Mouse (Mus musculus) heart, postnatal 10 days (tissue): ENCODE results near the gene Rimkla. TPM values are rescaled to one million over a fixed set of nuclear protein-coding genes. Genes with fewer than 3 reads are reported as not detected.
A peak's percentile ranks its signal among the peaks of the same experiment; 100 is the strongest.
"Not testable (repeated sequence)": the region's sequence is repeated elsewhere in the genome, so short reads cannot be mapped to it uniquely, and the experiment has no call there.

Experiments used
- DNase-seq, 2 experiments: peaks; one replicate each; pipeline ENCODE4 v3.0.0; 2021
- intact Hi-C: fragments of 180-260 bp; cut with DNase I; formaldehyde crosslinking; loops from one replicate; pipeline ENCODE4 v1.15.1; 2025
- total RNA-seq, 2 experiments: library from RNA; stranded (reverse); gene quantifications; 2 replicates each; pipeline ENCODE4 v1.2.3; 2021

The Rimkla gene
- total RNA-seq: 1 to 10 TPM; 1.3 to 1.5 TPM

DNA sequence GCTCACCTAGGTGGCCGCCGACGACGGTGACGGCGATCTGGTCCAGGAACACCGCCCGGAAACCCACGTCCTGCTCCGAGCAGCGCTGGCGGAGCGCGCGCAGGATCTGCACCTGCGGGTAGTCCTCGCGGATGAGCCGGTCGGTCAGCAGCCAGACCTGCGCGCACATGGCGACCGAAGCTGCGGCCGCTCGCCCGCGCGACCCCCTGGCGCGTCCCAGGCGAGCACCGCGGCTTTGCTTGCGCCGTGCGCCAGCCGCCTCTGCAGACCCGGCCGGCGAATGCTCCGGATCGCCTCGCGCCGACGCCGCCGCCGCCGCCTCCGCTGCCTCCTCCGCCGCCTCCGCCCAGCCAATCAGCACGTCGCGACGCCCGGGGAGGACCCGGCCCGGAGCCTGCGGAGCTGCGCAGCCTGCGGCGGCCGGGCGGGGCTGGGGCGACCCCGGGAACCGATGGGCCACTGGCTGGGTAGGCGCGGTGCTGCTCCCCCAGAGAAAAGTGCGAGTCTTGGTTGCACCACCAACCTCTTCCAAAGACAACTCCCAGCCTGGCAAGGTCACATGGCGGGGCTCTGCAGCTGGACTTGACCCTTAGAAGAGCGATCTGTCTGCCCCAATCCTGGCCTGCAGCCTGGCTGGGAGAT lies at the start of gene Rimkla:
TSS of gene Rimkla (minus strand) at position 338 of the 642 bp plus-strand sequence.
- intact Hi-C loops: no loop called here
- DNase-seq: peak; percentile 72 to 77

DNA sequence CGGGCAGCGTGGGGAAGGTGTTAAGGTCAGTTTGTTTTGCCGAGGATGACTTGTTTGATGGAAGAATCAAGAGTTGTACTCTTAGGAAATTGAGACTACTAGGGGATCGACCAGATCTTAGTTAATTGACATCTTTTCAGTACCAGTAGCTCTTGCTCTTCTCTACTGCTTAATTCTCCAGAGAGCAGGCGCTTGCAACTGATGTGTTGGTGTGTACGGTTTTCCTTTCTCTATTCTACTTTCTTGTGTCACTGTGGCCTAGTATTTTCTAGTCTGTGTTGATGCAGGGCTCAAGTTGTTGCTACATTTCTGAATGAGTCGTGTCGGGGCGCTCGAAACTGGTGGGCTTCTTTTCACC lies 48.1 kb upstream of the Rimkla start:
- intact Hi-C loops: no loop called here
- DNase-seq: no peak

DNA sequence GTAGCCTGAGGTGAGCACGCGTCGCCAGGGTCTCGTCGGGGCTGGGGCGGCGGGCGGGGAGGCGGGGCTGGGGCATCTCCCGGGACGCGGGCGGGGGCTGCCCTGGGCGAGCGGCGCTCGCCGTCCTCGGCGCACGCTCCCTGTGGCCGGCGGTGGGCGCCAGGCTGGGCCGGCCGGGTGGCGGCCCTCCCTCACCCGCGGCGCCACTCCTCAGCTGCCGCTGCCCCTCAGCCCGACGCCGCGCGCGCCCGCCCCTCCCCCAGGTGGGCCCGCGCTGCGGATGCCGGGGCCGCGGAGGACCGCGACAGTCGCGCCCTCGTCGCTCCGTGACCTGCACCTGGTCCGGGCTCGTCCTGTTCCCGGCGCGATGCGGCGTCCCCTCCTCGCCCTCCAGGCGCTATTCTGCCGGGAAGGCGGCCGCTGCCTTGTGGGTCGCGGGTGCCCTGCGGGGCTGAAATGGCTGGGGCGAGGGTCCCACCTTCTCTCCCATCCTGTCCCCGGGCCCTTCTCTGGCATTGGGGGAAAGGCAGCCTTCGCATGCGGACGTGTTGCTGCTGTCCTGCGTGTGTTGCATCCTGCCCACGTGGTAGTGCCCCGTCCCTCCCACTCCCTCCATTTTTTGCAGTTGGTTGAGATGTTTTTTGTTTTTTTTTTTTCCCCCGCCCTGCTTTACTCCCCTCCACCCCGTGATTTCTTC lies 47.6 kb upstream of the Rimkla start:
- intact Hi-C loops: loop anchor here (2.0 to 5.0 kb wide), 3 partner anchors 87 to 293 kb away; no protein-coding TSS in a partner anchor
- peak; percentile 56 to 61 for DNase-seq

DNA sequence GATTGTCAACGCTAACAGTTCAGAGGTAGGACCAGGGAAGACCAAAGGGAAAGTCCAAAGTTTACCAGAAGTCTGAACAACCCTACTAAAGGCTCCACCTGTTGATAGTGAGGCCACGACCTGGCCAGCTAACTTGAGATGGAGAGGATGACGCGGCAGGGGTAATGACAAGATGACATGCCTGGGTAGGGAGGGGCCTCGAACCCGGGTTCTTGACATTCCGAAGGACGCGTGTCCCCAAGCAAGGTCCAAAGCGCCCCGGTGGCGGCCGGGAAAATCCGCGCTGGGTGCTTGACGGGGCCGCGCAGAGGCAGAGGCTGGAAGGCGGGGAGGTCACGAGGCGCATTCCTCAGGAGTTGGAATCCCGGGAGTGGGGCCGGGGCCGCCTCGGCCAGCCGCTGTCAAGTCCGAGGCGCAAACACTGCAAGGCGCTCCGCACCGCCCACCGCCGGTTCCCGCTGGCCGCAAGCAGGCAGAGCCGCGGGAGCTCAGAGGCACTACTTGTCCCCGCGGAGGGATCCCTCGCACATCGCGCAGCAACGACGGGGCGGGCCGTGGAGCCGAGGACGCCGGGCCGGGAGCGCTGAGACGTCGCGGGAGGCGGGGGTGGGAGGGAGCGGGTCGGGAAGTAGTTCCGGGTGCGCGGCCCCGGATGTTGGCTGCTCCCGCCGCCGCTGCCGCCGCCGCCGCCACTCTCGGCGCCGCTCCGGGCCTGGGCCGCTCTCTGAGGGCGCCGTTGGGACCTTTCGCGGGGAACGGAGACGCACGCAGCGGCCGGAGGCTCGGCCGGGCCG lies 46.8 kb upstream of the Rimkla start, which contains the start of gene Frg2f1:
TSS of gene Frg2f1 (minus strand) at position 499 of the 794 bp plus-strand sequence.
- intact Hi-C loops: loop anchor here (2.0 to 5.0 kb wide), 3 partner anchors 88 to 292 kb away; no protein-coding TSS in a partner anchor
- peak; percentile 96 for DNase-seq

DNA sequence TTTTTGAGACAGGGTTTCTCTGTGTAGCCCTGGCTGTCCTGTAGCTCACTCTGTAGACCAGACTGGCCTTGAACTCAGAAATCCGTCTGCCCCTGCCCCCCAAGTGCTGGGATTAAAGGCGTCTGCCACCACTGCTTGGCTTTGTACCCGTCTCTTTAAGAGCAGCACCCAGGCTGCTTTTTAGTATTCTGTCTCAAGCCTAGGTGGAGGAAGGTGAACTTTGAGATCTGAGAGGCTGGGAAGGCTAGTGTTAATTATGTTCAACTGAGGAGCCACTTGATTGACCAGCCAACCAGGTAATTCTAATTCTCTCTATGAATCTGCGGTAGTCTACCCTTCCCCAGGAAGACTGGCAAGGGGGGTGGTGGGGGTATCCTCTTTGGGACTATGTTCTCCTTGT lies 45.0 kb upstream of the Rimkla start:
- intact Hi-C loops: loop anchor here (5.0 kb wide), 2 partner anchors 110 to 290 kb away; no protein-coding TSS in a partner anchor
- DNase-seq: no peak

DNA sequence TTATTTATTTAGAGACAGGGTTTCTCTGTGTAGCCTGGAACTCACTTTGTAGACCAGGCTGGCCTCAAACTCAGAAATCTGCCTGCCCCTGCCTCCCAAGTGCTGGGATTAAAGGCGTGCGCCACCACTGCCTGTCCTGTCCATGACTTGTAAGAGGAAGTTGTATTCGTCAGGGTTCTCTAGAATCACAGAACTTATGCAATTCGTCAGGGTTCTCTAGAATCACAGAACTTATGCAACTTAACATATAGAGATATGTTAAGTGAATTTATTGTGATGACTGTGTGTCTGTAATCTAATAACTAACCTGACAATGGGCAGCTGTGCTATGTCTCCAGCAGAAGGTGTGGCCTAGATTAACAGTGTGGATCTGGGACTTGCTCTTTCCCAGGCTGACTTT lies 44.2 kb upstream of the Rimkla start, which contains the start of gene Foxj3:
TSS of gene Foxj3 (plus strand) at position 390 of the 400 bp plus-strand sequence.
- intact Hi-C loops: loop anchor here (5.0 kb wide), 2 partner anchors 109 to 289 kb away; no protein-coding TSS in a partner anchor

DNA sequence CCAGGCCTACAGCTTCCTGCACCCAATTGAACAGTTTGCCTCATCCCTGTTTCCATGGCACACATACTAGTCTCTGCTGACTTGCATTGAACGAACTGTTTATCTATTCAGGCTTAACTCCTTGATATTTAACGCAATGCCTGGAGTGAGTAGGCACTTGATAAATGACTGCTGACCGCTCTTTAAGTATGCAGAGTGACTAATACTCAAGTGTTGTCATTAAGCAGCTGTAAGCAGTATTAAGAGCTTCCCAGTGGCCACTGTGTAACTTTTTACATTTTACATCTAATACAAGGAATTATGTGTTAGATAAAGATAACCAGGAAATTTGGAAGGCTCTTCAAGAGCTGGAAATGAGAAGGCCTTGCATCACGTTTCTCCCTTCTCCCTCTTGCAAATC lies 42.7 kb upstream of the Rimkla start:
- no peak for DNase-seq
- intact Hi-C loops: loop anchor here (5.0 kb wide), 2 partner anchors 108 to 288 kb away; no protein-coding TSS in a partner anchor

More for the DNA sequence above, 44.2 kb upstream of the Rimkla start, which contains the start of gene Foxj3:
- not testable (repeated sequence) for DNase-seq

DNA sequence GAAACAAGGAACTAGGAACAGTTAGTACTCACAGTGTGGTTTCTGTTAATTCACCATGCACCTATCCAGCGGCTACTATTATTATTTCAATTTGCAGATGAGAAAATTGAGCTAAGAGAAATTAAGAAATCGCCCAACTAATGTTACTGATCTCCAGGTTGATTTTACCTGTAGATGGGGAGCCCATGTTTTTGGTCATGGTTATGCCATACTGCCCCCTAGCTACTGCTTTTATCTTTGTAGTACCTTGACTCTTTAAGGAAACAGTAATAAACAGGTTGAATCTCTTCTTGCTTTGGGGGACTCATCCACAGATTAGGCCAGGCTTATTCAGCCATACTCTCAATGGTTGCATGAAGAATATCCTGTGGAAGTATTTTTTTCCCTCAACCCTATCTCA lies 39.4 kb upstream of the Rimkla start:
- DNase-seq: no peak
- intact Hi-C loops: no loop called here

DNA sequence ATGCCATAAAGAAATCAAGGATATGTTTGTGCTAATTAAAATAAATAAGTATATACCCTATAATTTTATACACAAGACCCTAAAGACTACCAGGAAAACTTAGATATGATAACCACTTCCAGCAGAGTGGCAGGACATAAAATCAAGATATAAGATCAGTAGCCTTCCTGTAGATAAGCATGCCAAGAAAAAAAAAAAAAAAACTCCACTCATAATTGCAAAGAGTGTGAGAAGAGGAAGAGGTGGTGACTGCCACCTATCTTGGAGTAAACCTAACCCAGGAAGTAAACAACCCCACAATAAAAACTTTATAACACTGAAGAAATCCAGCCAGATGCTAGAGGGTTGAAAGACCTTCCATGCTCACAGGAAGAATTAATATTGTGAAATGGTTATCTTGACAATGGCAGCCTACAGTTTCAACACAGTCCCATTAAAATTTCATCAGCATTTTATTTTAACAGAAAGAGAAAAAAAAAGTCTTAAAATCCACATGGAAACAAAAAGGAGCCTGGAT lies 34.0 kb upstream of the Rimkla start:
- intact Hi-C loops: no loop called here
- no peak for DNase-seq

DNA sequence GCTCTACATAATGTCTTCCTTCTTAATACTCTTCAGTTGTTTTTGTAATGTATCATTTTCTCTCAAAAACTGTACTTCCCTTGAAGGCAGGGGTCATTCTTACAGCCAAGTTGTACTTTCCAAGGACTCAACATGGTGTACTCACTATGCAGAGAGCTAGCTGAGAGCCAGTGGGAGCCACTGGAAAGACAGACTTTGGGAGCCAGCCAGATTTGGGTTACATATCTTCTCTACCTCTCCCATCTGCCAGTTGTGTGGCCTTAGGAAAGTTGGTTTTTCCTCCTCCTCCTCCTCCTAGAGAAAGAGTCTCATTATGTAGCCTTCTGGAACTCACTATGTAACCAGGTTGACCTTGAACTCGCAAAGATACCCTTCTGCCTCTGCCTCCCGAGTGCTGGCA lies 32.0 kb upstream of the Rimkla start:
- intact Hi-C loops: no loop called here

DNA sequence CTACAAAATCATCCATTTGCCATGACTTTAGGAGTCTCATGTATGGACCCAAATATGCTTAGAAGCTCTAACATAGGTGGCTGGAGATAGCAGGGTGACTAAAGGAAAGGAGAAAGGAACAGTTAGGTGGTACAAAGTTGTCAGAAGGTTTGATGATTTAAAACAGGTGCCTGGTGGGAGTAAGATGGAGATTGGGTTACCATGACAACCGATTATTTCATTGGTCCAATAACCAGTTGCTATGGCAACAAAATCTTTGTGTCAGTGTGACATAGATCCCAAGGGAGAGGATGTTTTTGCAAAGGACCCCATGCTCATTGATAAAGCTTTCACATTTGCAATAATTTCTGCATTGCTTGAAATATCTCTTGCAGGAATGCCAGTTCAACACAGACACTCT lies 31.6 kb upstream of the Rimkla start:
- no peak for DNase-seq
- intact Hi-C loops: no loop called here

More for the DNA sequence above, 32.0 kb upstream of the Rimkla start:
- DNase-seq: no peak

DNA sequence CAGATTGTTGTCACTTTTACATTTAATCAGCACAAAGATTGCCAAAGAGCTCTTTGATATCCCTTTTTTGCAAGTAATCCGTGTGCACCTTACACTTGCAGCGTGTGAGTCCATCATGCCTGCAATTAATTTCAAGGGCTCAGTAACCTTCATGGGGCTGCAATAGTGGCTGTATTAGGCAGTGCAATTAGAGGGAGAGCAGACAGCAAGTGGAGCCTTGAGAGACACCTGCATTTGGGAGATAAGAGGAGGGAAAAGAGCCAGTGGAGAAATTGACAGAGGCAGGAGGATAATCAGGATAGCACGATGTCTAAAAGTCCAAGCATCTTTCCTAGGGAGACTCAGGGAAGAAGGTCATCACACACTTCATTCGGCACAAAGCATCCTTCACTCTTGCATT lies 31.1 kb upstream of the Rimkla start:
- DNase-seq: no peak

DNA sequence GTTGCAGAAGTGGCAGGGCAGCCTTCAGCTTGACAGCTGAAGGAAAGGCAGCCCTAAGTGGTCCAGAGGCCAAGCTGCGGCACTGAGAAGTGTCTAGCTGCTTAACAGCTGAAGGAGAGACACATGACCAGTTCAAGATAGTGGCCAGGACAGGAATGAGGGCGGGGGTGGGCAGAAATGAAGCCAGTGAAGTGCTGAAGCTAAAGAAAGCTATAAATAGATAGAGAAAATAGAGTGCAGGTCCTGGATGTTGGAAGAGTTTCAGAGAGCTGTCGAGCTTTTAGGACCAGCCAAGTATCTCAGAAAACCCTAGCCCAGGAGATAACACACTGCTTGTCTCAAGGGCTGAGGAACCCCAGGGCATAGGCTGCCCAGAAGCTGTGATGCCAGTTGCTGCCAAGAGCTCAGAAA lies 20.3 kb upstream of the Rimkla start:
- intact Hi-C loops: no loop called here
- DNase-seq: peak; percentile 31 to 50

More for the DNA sequence above, 31.1 kb upstream of the Rimkla start:
- intact Hi-C loops: no loop called here

DNA sequence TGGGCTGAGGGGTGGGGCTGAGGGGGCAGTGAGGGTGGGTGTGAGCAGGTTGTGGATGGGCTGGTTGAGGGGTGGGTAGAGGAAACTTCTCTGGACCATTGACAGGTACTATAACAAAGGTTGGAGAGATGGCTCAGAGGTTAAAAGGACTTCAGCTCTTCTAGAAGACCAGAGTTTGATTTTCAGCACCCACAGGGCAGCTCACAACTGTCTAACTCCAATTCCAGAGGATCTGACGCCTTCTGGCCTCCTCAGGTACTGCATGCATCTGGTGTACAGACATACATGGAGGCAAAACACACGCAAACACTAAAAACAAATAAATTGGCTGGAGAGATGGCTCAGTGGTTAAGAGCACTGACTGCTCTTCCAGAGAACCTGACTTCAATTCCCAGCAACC lies 19.2 kb upstream of the Rimkla start:
- intact Hi-C loops: no loop called here
- DNase-seq: no peak

DNA sequence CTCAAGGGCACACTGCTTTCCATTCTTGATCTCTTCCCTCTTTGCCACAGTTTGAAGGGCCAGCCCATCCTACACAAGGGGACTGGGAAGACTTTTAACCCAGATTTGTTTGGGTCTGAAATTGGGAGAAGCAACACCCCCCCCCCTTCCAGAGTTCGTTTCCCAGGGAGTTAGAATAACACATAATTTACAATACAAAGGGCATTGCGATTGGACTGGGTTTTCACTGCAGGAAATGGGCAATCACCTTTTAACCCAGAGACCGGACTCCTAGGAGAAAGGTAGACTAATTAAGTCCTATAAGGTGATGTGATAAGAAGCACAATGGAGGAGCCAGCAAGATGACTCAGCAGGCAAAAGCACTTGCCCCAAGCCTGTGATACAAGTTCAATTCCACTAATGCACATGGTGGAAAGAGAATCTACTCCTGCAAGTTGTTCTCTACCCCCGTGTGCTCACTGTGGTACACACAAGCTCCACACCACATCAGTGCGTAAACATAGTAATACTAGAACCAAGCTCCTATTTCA lies 6.0 kb upstream of the Rimkla start:
- DNase-seq: no peak
- intact Hi-C loops: no loop called here

DNA sequence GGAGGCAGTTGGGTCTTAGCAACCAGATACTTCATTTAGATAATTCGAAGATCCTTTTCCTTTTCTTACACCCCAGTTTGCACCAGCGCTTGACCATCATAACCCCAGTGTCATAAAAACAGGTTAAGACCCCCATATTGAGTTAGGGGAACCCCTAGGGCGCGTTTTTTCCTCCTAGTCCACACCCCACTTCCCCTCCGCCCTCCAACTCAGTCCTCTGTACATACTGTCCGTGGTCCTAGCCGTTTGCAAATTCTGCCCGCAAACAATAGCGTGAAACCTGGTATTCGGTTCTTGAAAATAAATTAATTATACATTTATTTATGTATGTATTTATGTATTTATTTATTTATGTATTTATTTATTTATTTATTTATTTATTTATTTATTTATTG lies 502 bp upstream of the Rimkla start:
- DNase-seq: peak in 1 of 2 experiments; percentile 15
- intact Hi-C loops: no loop called here

DNA sequence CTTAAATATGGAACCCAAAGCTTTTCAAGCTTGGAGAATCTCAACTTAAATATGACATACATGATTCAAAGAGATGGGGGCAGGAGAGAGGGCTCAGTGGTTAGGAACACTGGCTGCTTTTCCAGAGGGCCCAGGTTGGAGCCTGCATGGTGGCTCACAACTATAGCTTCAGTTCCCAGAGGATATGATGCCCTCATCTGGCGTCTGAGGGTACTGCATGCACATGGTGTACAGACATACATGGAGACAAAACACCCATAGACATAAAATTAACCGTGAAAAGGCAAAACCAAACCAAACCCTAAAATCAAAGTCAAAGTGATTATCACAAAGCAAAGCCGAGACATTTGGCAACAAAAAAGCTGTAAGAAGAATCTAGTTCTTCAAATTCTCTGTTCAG lies 1.6 kb downstream of the Rimkla start:
- intact Hi-C loops: no loop called here
- peak in 1 of 2 experiments; percentile 41 for DNase-seq

DNA sequence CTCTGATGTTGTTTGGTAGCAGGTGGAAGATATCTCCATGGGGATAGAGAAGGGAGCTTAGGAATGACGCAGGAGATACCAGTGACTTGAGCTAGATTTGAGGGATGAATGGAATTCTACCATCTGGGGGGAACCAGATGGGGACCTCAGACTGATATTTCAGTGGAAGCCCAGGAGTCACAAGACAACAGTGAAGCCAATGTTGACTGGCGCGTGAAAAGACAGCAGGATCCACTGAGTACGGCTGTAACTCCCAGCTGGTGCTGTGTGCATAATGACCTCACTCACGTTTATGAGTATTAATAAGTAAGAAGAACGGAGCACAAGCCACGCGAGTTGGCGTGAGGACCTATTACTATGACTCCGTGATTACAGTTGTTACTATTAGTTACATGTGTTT lies 2.8 kb downstream of the Rimkla start:
- DNase-seq: no peak
- intact Hi-C loops: no loop called here

DNA sequence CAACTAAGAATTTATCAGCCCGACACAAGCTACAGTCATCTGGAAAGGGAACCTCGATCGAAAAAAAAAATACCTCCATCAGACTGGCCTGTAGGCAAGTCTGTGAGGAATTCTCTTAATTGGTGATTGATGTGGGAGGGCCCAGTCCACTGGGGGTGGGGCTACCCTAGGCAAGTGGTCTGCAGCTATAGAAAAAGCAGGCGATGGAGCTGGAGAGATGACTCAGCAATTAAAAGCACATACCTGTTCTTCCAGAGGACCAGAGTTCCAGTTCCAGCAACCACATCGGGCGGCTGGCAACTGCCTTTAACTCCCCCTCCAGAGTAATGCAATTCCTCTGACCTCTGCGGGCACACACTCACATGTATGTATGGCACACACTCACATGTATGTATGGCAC lies 7.5 kb downstream of the Rimkla start:
- intact Hi-C loops: no loop called here
- DNase-seq: no peak

DNA sequence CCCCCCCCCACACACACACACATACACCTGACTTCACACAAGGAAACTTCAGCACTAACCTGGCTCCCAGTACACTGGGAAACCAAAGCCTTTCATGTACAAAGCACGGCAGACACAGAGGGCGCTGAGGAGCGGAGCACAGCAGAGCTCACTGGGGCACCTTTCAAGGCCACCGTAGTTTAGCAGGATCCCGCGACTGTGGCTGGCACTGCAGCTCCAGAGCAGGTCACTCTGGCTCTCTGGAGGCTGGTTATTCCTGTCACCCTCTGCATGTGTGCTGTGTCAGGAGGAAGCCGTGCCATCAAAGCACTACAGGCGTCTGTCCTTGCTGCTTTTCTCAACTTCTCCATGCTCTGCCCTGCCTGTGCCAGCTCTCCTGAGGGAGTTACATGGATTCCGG lies 9.4 kb downstream of the Rimkla start:
- DNase-seq: peak; percentile 45 to 51
- intact Hi-C loops: no loop called here

DNA sequence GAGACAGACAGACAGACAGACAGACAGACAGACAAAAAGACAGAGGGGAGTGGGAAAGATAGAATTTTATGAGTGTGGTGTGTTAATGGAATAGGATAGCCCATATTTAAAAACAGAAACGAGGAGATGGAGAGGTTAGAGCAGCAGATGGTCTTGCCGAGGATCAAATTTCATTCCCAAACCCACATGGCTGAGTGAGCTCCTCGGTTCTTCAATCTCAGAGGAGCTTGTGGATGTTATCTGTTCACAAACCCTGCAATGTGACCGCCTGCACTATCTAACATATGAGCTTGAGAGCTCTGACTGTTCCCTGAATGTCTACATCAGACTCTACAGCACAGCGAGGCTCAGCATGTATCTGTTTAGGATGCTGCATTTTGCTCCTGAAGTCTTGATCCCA lies 19.3 kb downstream of the Rimkla start:
- intact Hi-C loops: no loop called here
- DNase-seq: no peak
